Mouse (Mus musculus): Measurements from ENCODE around the gene Ccdc14. TPM values are rescaled to one million over a fixed set of nuclear protein-coding genes. Genes with fewer than 3 reads are reported as not detected.

The Ccdc14 gene
- polyA plus RNA-seq, 1 experiment from 2014 or later = 8.5 TPM

Other genes starting within 250 kb of the Ccdc14 start
- 25.1 and 25.4 TPM in 2 replicates for gene Kalrn, start 117.1 kb upstream of the Ccdc14 start, polyA plus RNA-seq (2014; fragmentation: Nextera tagmentation; extraction: Ambion mirVana)
- gene Ropn1, start 40.7 kb upstream of the Ccdc14 start, polyA plus RNA-seq (2014; fragmentation: Nextera tagmentation; extraction: Ambion mirVana) = not detected in 2 replicates
- 3.9 and 4.4 TPM in 2 replicates for gene Mylk, start 54.6 kb downstream of the Ccdc14 start, polyA plus RNA-seq (2014; fragmentation: Nextera tagmentation; extraction: Ambion mirVana)